Comparison of ENCODE assay signal across 17 mouse cellular contexts in genomic region chr10:127878262-127879057, GRCm38 (mm10). TPM values are rescaled to one million over a fixed set of nuclear protein-coding genes. Genes with fewer than 3 reads are reported as not detected.
DNase-seq lines count a peak whose midpoint lies in the region; ATAC-seq and TF ChIP-seq lines count a peak whose summit lies in the region.
"Had no signal": no experiment of that assay in that cellular context is flagged by ENCODE, and none has a peak within 500 bp of the region (broad histone marks: within the 10 kb centered on the region; RNA-seq: fewer than 3 reads in every experiment).

No protein-coding gene starts in this region.

- H3K4me3 ChIP-seq in kidney, embryonic 15.5 days (replicated peaks) = no peak overlapping the region
- no peak overlapping the region for H3K4me3 ChIP-seq in intestine, embryonic 14.5 days (ENCODE audit: low read depth, low read length)
- no peak overlapping the region for H3K4me3 ChIP-seq in liver, postnatal 0 days (ENCODE audit: low read depth, low read length)
- no peak overlapping the region for H3K4me3 ChIP-seq in stomach, embryonic 15.5 days (replicated peaks)
- H3K4me3 ChIP-seq in hindbrain, embryonic 12.5 days = no peak overlapping the region
- H3K4me3 ChIP-seq: heart, embryonic 15.5 days; hindbrain, embryonic 15.5 days; limb, embryonic 12.5 days; neural tube, embryonic 15.5 days had no signal

- TF ChIP-seq EP300 in liver, postnatal 0 days (IDR thresholded peaks at IDR 0.05; ENCODE audit: low read depth) = no peak

- H3K4me2 ChIP-seq in kidney, embryonic 15.5 days = no peak overlapping the region
- peak overlapping the region; percentile 33 for H3K4me2 ChIP-seq in intestine, embryonic 14.5 days (ENCODE audit: low read length)
- no peak overlapping the region for H3K4me2 ChIP-seq in liver, postnatal 0 days (ENCODE audit: low read depth, low read length)
- H3K4me2 ChIP-seq in stomach, embryonic 15.5 days = 0 out of 2 replicates have a peak overlapping the region, but pooled peaks have one; percentile 13
- no peak overlapping the region for H3K4me2 ChIP-seq in hindbrain, embryonic 12.5 days (replicated peaks)
- H3K4me2 ChIP-seq: heart, embryonic 15.5 days; hindbrain, embryonic 15.5 days; limb, embryonic 12.5 days; neural tube, embryonic 15.5 days had no signal

- no peaks in the 10 kb centered on the region for H3K9me3 ChIP-seq in kidney, embryonic 15.5 days (replicated peaks)
- no peaks in the 10 kb centered on the region for H3K9me3 ChIP-seq in intestine, embryonic 14.5 days (ENCODE audit: control insufficient read depth, low read length)
- no peaks in the 10 kb centered on the region for H3K9me3 ChIP-seq in liver, postnatal 0 days (ENCODE audit: low read length)
- H3K9me3 ChIP-seq in stomach, embryonic 15.5 days = no peaks in the 10 kb centered on the region
- H3K9me3 ChIP-seq in hindbrain, embryonic 12.5 days (replicated peaks) = no peaks in the 10 kb centered on the region
- H3K9me3 ChIP-seq: heart, embryonic 15.5 days; hindbrain, embryonic 15.5 days; limb, embryonic 12.5 days; neural tube, embryonic 15.5 days had no signal

- ATAC-seq in kidney, embryonic 15.5 days (replicated peaks; ENCODE audit: low FRiP score) = no peak
- peak; percentile 88 for ATAC-seq in intestine, embryonic 14.5 days (replicated peaks; ENCODE audit: low FRiP score, low TSS enrichment, low read depth)
- peak; percentile 14; the same call in 1 of the 2 replicates for ATAC-seq in liver, postnatal 0 days
- peak; percentile 81 for ATAC-seq in stomach, embryonic 15.5 days (ENCODE audit: insufficient read depth, low FRiP score, low read depth)
- ATAC-seq in hindbrain, embryonic 12.5 days (ENCODE audit: low FRiP score) = no peak

- H3K36me3 ChIP-seq in kidney, embryonic 15.5 days = no peaks in the 10 kb centered on the region
- H3K36me3 ChIP-seq in intestine, embryonic 14.5 days (ENCODE audit: control insufficient read depth, insufficient read depth, low read length) = no peaks in the 10 kb centered on the region
- no peaks in the 10 kb centered on the region for H3K36me3 ChIP-seq in liver, postnatal 0 days (replicated peaks; ENCODE audit: insufficient read depth, low read length)
- no peaks in the 10 kb centered on the region for H3K36me3 ChIP-seq in stomach, embryonic 15.5 days
- no peaks in the 10 kb centered on the region for H3K36me3 ChIP-seq in hindbrain, embryonic 12.5 days
- H3K36me3 ChIP-seq: heart, embryonic 15.5 days; hindbrain, embryonic 15.5 days; limb, embryonic 12.5 days; neural tube, embryonic 15.5 days had no signal

- no peak for DNase-seq in kidney, adult 8-10 months
- peak; percentile 61 for DNase-seq in intestine, embryonic 14.5 days (ENCODE audit: low spot score)
- DNase-seq in liver, postnatal 0 days = no peak
- no peak for DNase-seq in cerebellum, postnatal 25 days
- DNase-seq in spleen, adult 18-20 months = no peak

- TF ChIP-seq CTCF in liver, postnatal 0 days (IDR thresholded peaks at IDR 0.05; ENCODE audit: low read depth) = no peak

- H3K4me1 ChIP-seq in kidney, embryonic 15.5 days = peaks cover 6% of the 10 kb centered on the region
- H3K4me1 ChIP-seq in intestine, embryonic 14.5 days (replicated peaks; ENCODE audit: control insufficient read depth, insufficient read depth, low read length) = peaks cover 5% of the 10 kb centered on the region; the same call in 1 of the 2 replicates
- H3K4me1 ChIP-seq in liver, postnatal 0 days (ENCODE audit: insufficient read depth) = peaks cover 16% of the 10 kb centered on the region
- peaks cover 10% of the 10 kb centered on the region; the same call in 1 of the 2 replicates for H3K4me1 ChIP-seq in stomach, embryonic 15.5 days
- no peaks in the 10 kb centered on the region for H3K4me1 ChIP-seq in hindbrain, embryonic 12.5 days
- H3K4me1 ChIP-seq: heart, embryonic 15.5 days; hindbrain, embryonic 15.5 days; limb, embryonic 12.5 days; neural tube, embryonic 15.5 days had no signal

- peak overlapping the region; percentile 28; the same call in 1 of the 2 replicates for H3K27ac ChIP-seq in kidney, embryonic 15.5 days
- H3K27ac ChIP-seq in intestine, embryonic 14.5 days (ENCODE audit: low read depth) = peak overlapping the region; percentile 77
- H3K27ac ChIP-seq in liver, postnatal 0 days (ENCODE audit: low read depth) = peak overlapping the region; percentile 88
- H3K27ac ChIP-seq in stomach, embryonic 15.5 days = peak overlapping the region; percentile 71
- H3K27ac ChIP-seq in hindbrain, embryonic 12.5 days = no peak overlapping the region
- H3K27ac ChIP-seq: heart, embryonic 15.5 days; hindbrain, embryonic 15.5 days; limb, embryonic 12.5 days; neural tube, embryonic 15.5 days had no signal

- H3K27me3 ChIP-seq in kidney, embryonic 15.5 days = no peaks in the 10 kb centered on the region
- H3K27me3 ChIP-seq in intestine, embryonic 14.5 days (replicated peaks; ENCODE audit: control insufficient read depth, insufficient read depth, low read length) = no peaks in the 10 kb centered on the region
- H3K27me3 ChIP-seq in liver, postnatal 0 days (ENCODE audit: insufficient read depth, low read length) = no peaks in the 10 kb centered on the region
- H3K27me3 ChIP-seq in stomach, embryonic 15.5 days (replicated peaks) = no peaks in the 10 kb centered on the region
- H3K27me3 ChIP-seq in hindbrain, embryonic 12.5 days = no peaks in the 10 kb centered on the region
- H3K27me3 ChIP-seq: heart, embryonic 15.5 days; hindbrain, embryonic 15.5 days; limb, embryonic 12.5 days; neural tube, embryonic 15.5 days had no signal

- WGBS in kidney, embryonic 15.5 days = 73% methylated on average over 3 of the region's 3 CpGs
- 52% methylated on average over 3 of the region's 3 CpGs for WGBS in intestine, embryonic 14.5 days
- 46% methylated on average over 3 of the region's 3 CpGs for WGBS in liver, postnatal 0 days (ENCODE audit: insufficient replicate concordance)
- 48% methylated on average over 3 of the region's 3 CpGs for WGBS in stomach, embryonic 15.5 days
- WGBS in hindbrain, embryonic 12.5 days = 80% methylated on average over 3 of the region's 3 CpGs

- H3K9ac ChIP-seq in kidney, embryonic 15.5 days = no peak overlapping the region
- H3K9ac ChIP-seq in intestine, embryonic 14.5 days (ENCODE audit: low read length) = no peak overlapping the region
- H3K9ac ChIP-seq in liver, postnatal 0 days (replicated peaks) = no peak overlapping the region
- no peak overlapping the region for H3K9ac ChIP-seq in stomach, embryonic 15.5 days
- no peak overlapping the region for H3K9ac ChIP-seq in hindbrain, embryonic 12.5 days
- H3K9ac ChIP-seq: heart, embryonic 15.5 days; hindbrain, embryonic 15.5 days; limb, embryonic 12.5 days; neural tube, embryonic 15.5 days had no signal

RNA-seq across cellular contexts. Expression of gene Rdh7, which starts 10.2 kb away (rescaled TPM):
- not detected in 2 replicates for polyA plus RNA-seq in kidney, embryonic 15.5 days (2015; fragmentation: Nextera tagmentation; extraction: Ambion mirVana)
- polyA plus RNA-seq in intestine, embryonic 14.5 days (2014; fragmentation: Nextera tagmentation; extraction: Ambion mirVana) = 0.14 TPM in 1 of 2 replicates, not detected in the other
- polyA plus RNA-seq in liver, postnatal 0 days (2015; fragmentation: Nextera tagmentation; extraction: Ambion mirVana) = 345 and 356 TPM in 2 replicates
- 0.35 and 0.37 TPM in 2 replicates for polyA plus RNA-seq in stomach, embryonic 15.5 days (2015; fragmentation: Nextera tagmentation; extraction: Ambion mirVana)
- not detected in 2 replicates for polyA plus RNA-seq in hindbrain, embryonic 12.5 days (2016; fragmentation: Nextera tagmentation; extraction: Ambion mirVana)
- polyA plus RNA-seq: embryonic facial prominence, embryonic 14.5 days; forebrain, embryonic 11.5 days; heart, embryonic 15.5 days; hindbrain, embryonic 15.5 days; limb, embryonic 12.5 days; neural tube, embryonic 15.5 days; thymus, postnatal 0 days had no signal

RNA-seq across cellular contexts. Expression of gene Rdh16f2, which starts 12.2 kb away (rescaled TPM):
- 0.64 and 0.72 TPM in 2 replicates for polyA plus RNA-seq in kidney, embryonic 15.5 days (2015; fragmentation: Nextera tagmentation; extraction: Ambion mirVana)
- polyA plus RNA-seq in intestine, embryonic 14.5 days (2014; fragmentation: Nextera tagmentation; extraction: Ambion mirVana) = 0.14 TPM in 1 of 2 replicates, not detected in the other
- 4.2 and 4.6 TPM in 2 replicates for polyA plus RNA-seq in liver, postnatal 0 days (2015; fragmentation: Nextera tagmentation; extraction: Ambion mirVana)
- polyA plus RNA-seq in stomach, embryonic 15.5 days (2015; fragmentation: Nextera tagmentation; extraction: Ambion mirVana) = not detected in 2 replicates
- polyA plus RNA-seq in hindbrain, embryonic 12.5 days (2016; fragmentation: Nextera tagmentation; extraction: Ambion mirVana) = not detected in 2 replicates
- polyA plus RNA-seq: embryonic facial prominence, embryonic 14.5 days; forebrain, embryonic 11.5 days; heart, embryonic 15.5 days; hindbrain, embryonic 15.5 days; limb, embryonic 12.5 days; neural tube, embryonic 15.5 days had no signal

RNA-seq across cellular contexts. Expression of gene Sdr9c7, which starts 19.9 kb away (rescaled TPM):
- 0.08 TPM in 1 of 2 replicates, not detected in the other for polyA plus RNA-seq in kidney, embryonic 15.5 days (2015; fragmentation: Nextera tagmentation; extraction: Ambion mirVana)
- not detected in 2 replicates for polyA plus RNA-seq in intestine, embryonic 14.5 days (2014; fragmentation: Nextera tagmentation; extraction: Ambion mirVana)
- 0.05 TPM in 2 replicates for polyA plus RNA-seq in liver, postnatal 0 days (2015; fragmentation: Nextera tagmentation; extraction: Ambion mirVana)
- polyA plus RNA-seq in stomach, embryonic 15.5 days (2015; fragmentation: Nextera tagmentation; extraction: Ambion mirVana) = 0.85 and 1.2 TPM in 2 replicates
- not detected in 2 replicates for polyA plus RNA-seq in hindbrain, embryonic 12.5 days (2016; fragmentation: Nextera tagmentation; extraction: Ambion mirVana)
- polyA plus RNA-seq: forebrain, embryonic 11.5 days; heart, embryonic 15.5 days; hindbrain, embryonic 15.5 days; limb, embryonic 12.5 days; neural tube, embryonic 15.5 days had no signal

RNA-seq across cellular contexts. Expression of gene Rdh19, which starts 28.7 kb away (rescaled TPM):
- polyA plus RNA-seq in kidney, embryonic 15.5 days (2015; fragmentation: Nextera tagmentation; extraction: Ambion mirVana) = 2.0 TPM in 2 replicates
- not detected in 2 replicates for polyA plus RNA-seq in intestine, embryonic 14.5 days (2014; fragmentation: Nextera tagmentation; extraction: Ambion mirVana)
- not detected in 2 replicates for polyA plus RNA-seq in liver, postnatal 0 days (2015; fragmentation: Nextera tagmentation; extraction: Ambion mirVana)
- polyA plus RNA-seq in stomach, embryonic 15.5 days (2015; fragmentation: Nextera tagmentation; extraction: Ambion mirVana) = not detected in 2 replicates
- not detected in 2 replicates for polyA plus RNA-seq in hindbrain, embryonic 12.5 days (2016; fragmentation: Nextera tagmentation; extraction: Ambion mirVana)
- polyA plus RNA-seq: embryonic facial prominence, embryonic 14.5 days; forebrain, embryonic 11.5 days; gonadal fat pad, adult 2 months; heart, embryonic 15.5 days; hindbrain, embryonic 15.5 days; large intestine, adult 2 months; limb, embryonic 12.5 days; neural tube, embryonic 15.5 days; thymus, postnatal 0 days had no signal

Comparison
In these comparisons a context has a peak if more than half of its experiments do, and no peak if none do; other contexts are left out.
1. ATAC-seq: peak in intestine, embryonic 14.5 days (single experiment), liver, postnatal 0 days (single experiment) and stomach, embryonic 15.5 days (single experiment); none in kidney, embryonic 15.5 days (single experiment) and hindbrain, embryonic 12.5 days (single experiment).
2. H3K4me2 ChIP-seq: peak in intestine, embryonic 14.5 days (single experiment) and stomach, embryonic 15.5 days (single experiment); none in kidney, embryonic 15.5 days (single experiment), liver, postnatal 0 days (single experiment) and hindbrain, embryonic 12.5 days (single experiment).
3. RNA of gene Rdh7, which starts 10.2 kb away (polyA plus RNA-seq): 345 to 356 TPM in liver, postnatal 0 days; 0.35 to 0.37 TPM in stomach, embryonic 15.5 days, 0.14 TPM in intestine, embryonic 14.5 days, not detected in kidney, embryonic 15.5 days and not detected in hindbrain, embryonic 12.5 days; every median in the first group is over 100 times any median in the second.